Mouse (Mus musculus) kidney, embryonic 14.5 days (tissue): ENCODE measurements around the gene Wiz. TPM values are rescaled to one million over a fixed set of nuclear protein-coding genes. Genes with fewer than 3 reads are reported as not detected.

Source experiments
- ATAC-seq: fragments of 200-750 bp; cut with Nextera tagmentation; 2 replicates; pipeline ENCODE4 v1.8.0; 2017; ENCODE audit warnings: moderate number of reproducible peaks, mild to moderate bottlenecking, moderate TSS enrichment, moderate library complexity; ENCODE audit not compliant: low FRiP score, low TSS enrichment
- H3K27ac ChIP-seq: fragments of 300-500 bp; sonication (generic); 2 replicates; pipeline ENCODE4 v1.5.1; 2014; ENCODE audit warnings: low read depth, mild to moderate bottlenecking, low read length, moderate library complexity, mixed read lengths
- H3K27me3 ChIP-seq: fragments of 300-500 bp; sonication (generic); 2 replicates; pipeline ENCODE4 v1.6.1; 2014; ENCODE audit warnings: mild to moderate bottlenecking, low read length; ENCODE audit not compliant: control insufficient read depth, insufficient read depth
- H3K36me3 ChIP-seq: fragments of 300-500 bp; sonication (generic); 2 replicates; pipeline ENCODE4 v1.6.1; 2014; ENCODE audit warnings: low read length, mixed read lengths; ENCODE audit not compliant: control insufficient read depth, insufficient read depth
- H3K4me1 ChIP-seq: fragments of 300-500 bp; sonication (generic); 2 replicates; pipeline ENCODE4 v1.6.1; 2014; ENCODE audit warnings: low read length, mixed read lengths; ENCODE audit not compliant: control insufficient read depth, insufficient read depth
- H3K4me2 ChIP-seq: fragments of 300-500 bp; sonication (generic); replicated peaks from 2 replicates; pipeline ENCODE4 v1.6.1; 2014; ENCODE audit warnings: low read depth, mild to moderate bottlenecking, low read length
- H3K4me3 ChIP-seq: fragments of 300-500 bp; sonication (generic); 2 replicates; pipeline ENCODE4 v1.5.1; 2014; ENCODE audit warnings: mild to moderate bottlenecking, low read length
- H3K9ac ChIP-seq: fragments of 300-500 bp; sonication (generic); 2 replicates; pipeline ENCODE4 v1.6.1; 2014; ENCODE audit warnings: low read depth, mild to moderate bottlenecking, low read length, moderate library complexity
- H3K9me3 ChIP-seq: fragments of 300-500 bp; sonication (generic); 2 replicates; pipeline ENCODE4 v1.6.1; 2016; ENCODE audit warnings: low read length; ENCODE audit not compliant: control insufficient read depth
- WGBS: fragments of 180-500 bp; shearing (Covaris S2); extraction: QIAGEN DNeasy Blood & Tissue Kit; methylation state at CpG from one replicate; pipeline ENCODE4 v1.1.7; 2014; 5-methylcytosine and 5-hydroxymethylcytosine counted together
- polyA plus RNA-seq: library from polyadenylated mRNA; unstranded; fragments of >200 nt; fragmentation: Nextera tagmentation; extraction: Ambion mirVana; gene quantifications from 2 replicates; pipeline ENCODE4 v1.2.1, GENCODE M21; 2014

Gene Wiz
- polyA plus RNA-seq, 1 experiment from 2014 or later, result 37.2 TPM

DNA sequence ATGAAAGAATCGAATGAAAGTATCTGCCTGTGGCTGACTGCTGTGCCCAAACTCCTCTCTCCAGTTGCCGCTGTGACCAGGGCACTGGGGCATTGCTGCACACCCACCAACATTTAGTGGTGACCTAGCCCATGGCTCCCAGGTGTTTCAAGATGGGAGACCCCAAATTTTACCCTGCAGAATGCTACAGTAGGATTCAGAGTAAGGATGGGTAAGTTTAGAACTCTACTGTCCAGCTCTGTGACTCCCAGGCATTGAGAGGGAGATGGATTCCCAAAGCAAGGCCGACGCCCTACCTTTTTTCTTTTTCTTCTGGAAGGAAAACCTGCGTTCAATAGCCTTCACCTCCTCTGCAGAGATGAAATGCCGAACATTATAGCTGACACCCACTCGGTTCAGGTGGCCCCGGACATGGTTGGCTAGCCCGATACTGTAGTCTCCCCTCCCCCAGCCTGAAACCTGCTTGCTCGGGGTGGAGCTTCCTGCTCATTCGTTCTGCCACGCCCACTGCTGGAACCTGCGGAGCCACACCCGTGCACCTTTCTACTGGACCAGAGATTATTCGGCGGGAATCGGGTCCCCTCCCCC, 20.2 kb downstream of the Wiz start:
- peak overlapping the region; percentile 42; the same call in 1 of the 2 replicates for H3K9ac ChIP-seq
- peak overlapping the region; percentile 55; the same call in 1 of the 2 replicates for H3K27ac ChIP-seq
- WGBS, result 11% methylated on average over 12 of the region's 17 CpGs
- H3K4me2 ChIP-seq, result peak overlapping the region; percentile 39
- no peaks in the 10 kb centered on the region for H3K9me3 ChIP-seq
- H3K36me3 ChIP-seq, result peaks cover 3% of the 10 kb centered on the region; the same call in 1 of the 2 replicates
- no peaks in the 10 kb centered on the region; the same call in 1 of the 2 replicates for H3K4me1 ChIP-seq
- H3K27me3 ChIP-seq, result no peaks in the 10 kb centered on the region
- ATAC-seq, result peak; percentile 72
- peak overlapping the region; percentile 32 for H3K4me3 ChIP-seq

DNA sequence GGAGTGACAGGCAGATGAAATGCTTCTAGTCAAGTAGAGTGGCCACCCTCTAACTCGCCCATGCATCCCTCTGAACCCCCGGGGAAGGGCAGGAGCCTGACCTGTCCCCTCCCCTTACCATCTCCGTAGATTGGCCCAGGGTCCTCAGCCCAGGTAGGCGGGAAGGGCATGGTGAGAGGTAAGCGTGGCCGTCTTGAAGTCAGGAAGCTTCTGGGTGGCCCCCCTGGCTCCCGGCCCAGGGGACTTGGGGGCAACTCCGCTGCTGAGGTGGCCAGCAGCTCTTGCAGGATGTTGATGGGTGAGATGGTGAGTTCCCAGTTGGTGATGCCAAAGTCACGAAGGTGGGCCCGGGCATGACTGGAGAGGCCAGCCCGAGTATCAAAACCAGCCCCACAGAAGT, 21.5 kb downstream of the Wiz start:
- Histone ChIP-seq H3K27me3 (no peaks in the 10 kb centered on the region), H3K27ac (no peak overlapping the region), H3K9ac (no peak overlapping the region), H3K36me3 (peaks cover 3% of the 10 kb centered on the region; the same call in 1 of the 2 replicates), H3K4me1 (peaks cover 9% of the 10 kb centered on the region), H3K4me2 (no peak overlapping the region), H3K9me3 (no peaks in the 10 kb centered on the region), H3K4me3 (no peak overlapping the region)
- WGBS, result 90% methylated on average over 11 of the region's 11 CpGs
- no peak for ATAC-seq

DNA sequence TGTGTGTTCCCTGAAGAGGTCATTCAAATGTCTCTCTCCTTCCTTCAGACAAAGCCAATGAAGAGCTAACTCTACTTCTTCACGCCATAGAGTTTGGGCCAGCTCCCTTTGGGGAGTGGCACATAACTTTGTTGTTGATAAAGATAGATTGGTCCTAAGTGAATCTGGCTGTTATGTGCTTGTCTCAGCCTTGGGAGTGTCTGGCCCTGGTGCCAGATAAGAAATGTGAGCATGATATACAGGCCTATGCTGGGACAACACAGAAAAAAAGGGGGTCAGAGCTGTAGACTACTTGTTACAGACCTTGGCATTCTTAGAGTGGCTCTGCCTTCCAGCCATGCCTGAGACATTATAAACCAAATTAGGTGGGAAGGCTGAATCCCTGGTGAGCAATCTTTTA, 23.9 kb downstream of the Wiz start:
- ATAC-seq, result no peak
- peaks cover 14% of the 10 kb centered on the region for H3K4me1 ChIP-seq
- H3K27me3 ChIP-seq, result no peaks in the 10 kb centered on the region
- no peak overlapping the region for H3K4me2 ChIP-seq
- no peaks in the 10 kb centered on the region for H3K9me3 ChIP-seq
- no peak overlapping the region for H3K27ac ChIP-seq
- no peak overlapping the region for H3K9ac ChIP-seq
- H3K36me3 ChIP-seq, result peaks cover 24% of the 10 kb centered on the region
- no peak overlapping the region for H3K4me3 ChIP-seq
- WGBS, result 64% methylated on average over 1 of the region's 1 CpGs

DNA sequence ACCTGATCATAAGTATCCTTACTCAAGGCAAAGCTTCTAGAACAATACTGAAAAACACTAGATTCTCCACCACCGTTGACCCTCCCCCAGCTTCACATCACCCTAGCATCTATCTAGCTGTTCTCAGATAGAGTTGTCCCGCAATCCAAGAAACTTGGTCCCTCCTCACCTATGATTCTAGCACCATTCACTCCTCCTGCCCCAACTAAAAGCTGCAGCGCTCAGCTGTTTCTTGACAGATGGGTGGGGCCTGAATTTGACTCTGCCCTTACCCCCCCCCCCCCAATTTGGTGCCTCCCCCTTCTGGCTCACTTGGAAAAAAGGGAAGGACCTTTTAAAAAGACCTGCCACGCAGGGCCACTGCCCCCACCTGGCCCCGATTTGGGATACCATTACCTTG, 24.4 kb downstream of the Wiz start:
- Histone ChIP-seq H3K9ac (peak overlapping the region; percentile 96), H3K9me3 (no peaks in the 10 kb centered on the region), H3K36me3 (peaks cover 29% of the 10 kb centered on the region), H3K27ac (peak overlapping the region; percentile 67), H3K4me1 (peaks cover 14% of the 10 kb centered on the region), H3K27me3 (no peaks in the 10 kb centered on the region), H3K4me2 (peak overlapping the region; percentile 85), H3K4me3 (peak overlapping the region; percentile 94)
- 55% methylated on average over 5 of the region's 5 CpGs for WGBS
- peak; percentile 17 for ATAC-seq

DNA sequence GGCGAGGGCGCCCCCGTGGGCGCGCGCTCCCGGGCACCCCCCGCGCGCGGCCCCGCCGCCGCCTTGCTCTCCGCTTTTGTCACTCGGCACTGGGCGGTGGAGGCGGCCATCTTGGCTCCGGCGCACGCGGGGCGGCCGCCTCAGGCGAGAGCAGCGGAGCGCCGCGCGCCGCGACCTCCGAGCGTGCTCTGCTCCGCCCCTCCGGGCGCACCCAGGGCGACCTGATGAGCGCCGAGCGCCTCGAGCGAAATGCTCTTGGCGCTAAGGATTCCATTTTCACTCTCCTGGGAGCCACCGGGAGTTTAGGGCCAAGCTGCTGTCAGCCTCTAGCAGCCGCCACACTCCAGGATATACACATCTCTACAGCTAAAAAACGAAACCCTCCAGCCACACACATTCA, 24.9 kb downstream of the Wiz start:
- Histone ChIP-seq H3K4me1 (peaks cover 14% of the 10 kb centered on the region), H3K9me3 (no peaks in the 10 kb centered on the region), H3K9ac (peak overlapping the region; percentile 96), H3K4me3 (peak overlapping the region; percentile 94), H3K27me3 (no peaks in the 10 kb centered on the region), H3K4me2 (peak overlapping the region; percentile 85), H3K27ac (peak overlapping the region; percentile 67), H3K36me3 (peaks cover 34% of the 10 kb centered on the region)
- ATAC-seq, result peak; percentile 93
- WGBS, result under 1% methylated on average over 43 of the region's 47 CpGs

DNA sequence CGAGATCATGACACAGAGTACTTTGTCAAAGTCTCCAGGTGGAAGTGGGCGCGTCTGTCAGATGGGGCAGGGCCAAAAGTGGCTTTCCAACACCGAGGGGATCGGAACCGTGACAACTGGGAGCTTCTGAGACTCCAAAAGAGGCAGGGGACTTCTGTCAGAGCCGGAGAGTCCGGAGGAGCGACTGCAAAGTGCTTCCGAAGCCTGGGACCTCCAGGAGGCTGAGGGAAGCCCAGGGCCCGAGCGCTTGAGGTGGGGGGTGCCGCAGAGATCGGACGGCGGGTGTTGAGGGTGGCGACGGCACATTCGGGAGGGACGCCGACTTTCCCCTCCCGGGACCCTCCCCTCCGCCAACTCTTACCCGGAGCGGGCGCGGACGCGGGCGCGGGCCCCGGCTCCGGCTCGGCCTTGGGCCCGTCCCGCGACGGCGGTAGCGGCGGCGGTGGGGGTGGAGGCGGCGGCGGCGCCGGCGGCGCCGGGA, 25.4 kb downstream of the Wiz start:
- Histone ChIP-seq H3K27ac (peak overlapping the region; percentile 51; the same call in 1 of the 2 replicates), H3K4me2 (peak overlapping the region; percentile 85), H3K4me3 (peak overlapping the region; percentile 94), H3K4me1 (peaks cover 14% of the 10 kb centered on the region), H3K27me3 (no peaks in the 10 kb centered on the region), H3K36me3 (peaks cover 39% of the 10 kb centered on the region), H3K9ac (peak overlapping the region; percentile 96), H3K9me3 (no peaks in the 10 kb centered on the region)
- ATAC-seq, result peak; percentile 37
- under 1% methylated on average over 31 of the region's 50 CpGs for WGBS

DNA sequence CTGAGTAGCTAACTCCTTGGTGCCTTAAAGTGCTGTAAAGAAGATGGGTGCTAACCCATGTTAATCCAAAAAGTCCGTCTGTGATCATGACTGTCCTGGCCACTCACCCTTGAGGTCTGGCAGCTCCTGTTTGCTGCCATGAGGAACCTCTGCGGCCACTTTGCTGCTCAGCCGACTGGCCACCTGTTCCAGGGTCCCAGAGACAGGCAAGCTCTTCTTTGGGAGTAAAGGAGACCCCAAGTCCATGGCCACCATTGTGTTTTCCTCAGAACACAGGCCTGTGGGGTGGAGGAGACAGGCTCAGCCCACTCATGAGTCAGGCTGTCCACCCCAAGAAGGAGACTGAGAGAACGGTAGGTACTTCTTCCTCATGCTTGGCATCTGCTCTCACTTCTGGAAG, 26.6 kb downstream of the Wiz start:
- no peak for ATAC-seq
- 83% methylated on average over 4 of the region's 4 CpGs for WGBS
- no peak overlapping the region for H3K27ac ChIP-seq
- peak overlapping the region; percentile 94; the same call in 1 of the 2 replicates for H3K4me3 ChIP-seq
- H3K9ac ChIP-seq, result peak overlapping the region; percentile 96; the same call in 1 of the 2 replicates
- H3K4me2 ChIP-seq, result peak overlapping the region; percentile 85
- no peaks in the 10 kb centered on the region for H3K27me3 ChIP-seq
- H3K4me1 ChIP-seq, result peaks cover 14% of the 10 kb centered on the region
- H3K36me3 ChIP-seq, result peaks cover 50% of the 10 kb centered on the region
- H3K9me3 ChIP-seq, result no peaks in the 10 kb centered on the region

DNA sequence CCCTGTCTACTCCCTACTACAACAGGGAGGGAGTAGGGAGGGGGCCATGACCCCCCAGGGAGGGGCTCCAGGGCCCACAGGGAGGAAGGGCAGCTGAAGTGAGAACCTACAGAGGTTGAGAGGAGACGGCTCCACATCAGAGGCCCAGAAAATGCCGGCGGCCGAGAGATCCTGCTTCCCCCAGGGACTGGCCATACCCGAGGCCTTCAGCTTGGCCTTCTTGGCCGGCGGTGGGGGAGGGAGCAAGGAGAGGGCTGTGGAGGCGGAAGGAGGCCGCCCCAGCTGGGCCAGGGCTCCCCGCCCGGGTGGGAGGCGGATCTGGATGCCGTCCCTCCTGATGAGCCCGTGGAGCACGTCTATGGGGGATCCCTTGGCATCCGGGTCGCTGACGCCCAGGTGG, 29.3 kb downstream of the Wiz start:
- Histone ChIP-seq H3K27ac (no peak overlapping the region), H3K36me3 (peaks cover 75% of the 10 kb centered on the region)
- WGBS, result 90% methylated on average over 18 of the region's 18 CpGs

DNA sequence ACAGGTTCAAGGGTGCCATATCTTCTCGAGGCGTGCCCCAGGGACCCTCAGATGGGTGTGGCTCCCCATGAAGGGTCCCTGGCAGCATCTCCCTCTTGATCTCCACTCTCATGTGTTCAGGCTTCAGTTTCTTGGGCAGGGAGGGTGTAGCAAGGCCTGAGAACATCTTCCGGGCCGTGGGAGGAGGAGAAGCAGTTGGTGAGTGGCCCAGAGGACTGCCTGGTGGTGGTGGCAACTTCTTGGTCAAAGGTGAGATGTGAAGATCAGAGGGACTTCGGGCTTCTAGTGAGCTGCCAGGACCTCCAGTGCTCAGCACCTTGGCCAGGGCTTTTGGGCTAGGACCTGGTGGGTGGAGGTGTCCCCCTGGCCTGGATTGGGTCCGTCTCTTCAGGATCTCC, 30.3 kb downstream of the Wiz start:
- Histone ChIP-seq H3K4me2 (no peak overlapping the region), H3K27me3 (no peaks in the 10 kb centered on the region), H3K9ac (no peak overlapping the region), H3K4me1 (peaks cover 14% of the 10 kb centered on the region), H3K27ac (no peak overlapping the region), H3K9me3 (no peaks in the 10 kb centered on the region), H3K36me3 (peaks cover 85% of the 10 kb centered on the region), H3K4me3 (no peak overlapping the region)
- no peak for ATAC-seq
- 95% methylated on average over 6 of the region's 6 CpGs for WGBS

More for the DNA sequence above, 29.3 kb downstream of the Wiz start:
- H3K9me3 ChIP-seq, result no peaks in the 10 kb centered on the region
- ATAC-seq, result no peak
- no peak overlapping the region for H3K4me3 ChIP-seq
- no peak overlapping the region for H3K9ac ChIP-seq
- H3K4me1 ChIP-seq, result peaks cover 14% of the 10 kb centered on the region
- H3K27me3 ChIP-seq, result no peaks in the 10 kb centered on the region
- H3K4me2 ChIP-seq, result no peak overlapping the region
